Mouse (Mus musculus) left cerebral cortex, adult 11 months (tissue): Measurements from ENCODE around the gene Zfp78.
"Not testable (repeated sequence)": the region's sequence is repeated elsewhere in the genome, so short reads cannot be mapped to it uniquely, and the experiment has no call there.

ENCODE experiments used
- DNase-seq: peaks from one replicate; pipeline ENCODE4 v3.0.0; 2022; ENCODE audit warnings: low spot score

The Zfp78 gene

GRCm38 (mm10) chr7:6363047-6363488 is at the start of gene Zfp78:
TSS of gene Zfp78 (plus strand) at chr7:6363280.
- no peak for DNase-seq

GRCm38 (mm10) chr7:6330458-6331232 is 32.4 kb upstream of the Zfp78 start:
- peak; percentile 24 for DNase-seq

GRCm38 (mm10) chr7:6331233-6331956 is 31.7 kb upstream of the Zfp78 start, which contains the start of gene Zfp583:
TSS of gene Zfp583 (minus strand) at chr7:6331285.
- DNase-seq, result peak; percentile 72

GRCm38 (mm10) chr7:6339865-6340264 is 23.2 kb upstream of the Zfp78 start:
- DNase-seq, result no peak

GRCm38 (mm10) chr7:6343501-6344071 is 19.5 kb upstream of the Zfp78 start, which contains the start of gene Gm3854:
TSS of gene Gm3854 (plus strand) at chr7:6343759.
- peak; percentile 74 for DNase-seq

- no peak for DNase-seq
These were observed 19.0 kb upstream of the Zfp78 start for GRCm38 (mm10) chr7:6344124-6344523.

GRCm38 (mm10) chr7:6358121-6358520 is 5.0 kb upstream of the Zfp78 start:
- DNase-seq, result no peak

GRCm38 (mm10) chr7:6358937-6359590 is 4.0 kb upstream of the Zfp78 start:
- no peak for DNase-seq

- DNase-seq, result no peak
These were observed 2.5 kb upstream of the Zfp78 start for GRCm38 (mm10) chr7:6360477-6361060.

- no peak for DNase-seq
These were observed 1.3 kb upstream of the Zfp78 start for GRCm38 (mm10) chr7:6361756-6362155.

- DNase-seq, result peak; percentile 98
These were observed 623 bp upstream of the Zfp78 start for GRCm38 (mm10) chr7:6362268-6363046.

GRCm38 (mm10) chr7:6364761-6365160 is 1.7 kb downstream of the Zfp78 start:
- no peak for DNase-seq

- no peak for DNase-seq
These were observed 4.1 kb downstream of the Zfp78 start for GRCm38 (mm10) chr7:6367185-6367584.

- DNase-seq, result not testable (repeated sequence)
These were observed 5.1 kb downstream of the Zfp78 start for GRCm38 (mm10) chr7:6368146-6368545.

- DNase-seq, result no peak
These were observed 6.4 kb downstream of the Zfp78 start for GRCm38 (mm10) chr7:6369460-6369859.

GRCm38 (mm10) chr7:6372993-6373392 is 9.9 kb downstream of the Zfp78 start:
- DNase-seq, result no peak

GRCm38 (mm10) chr7:6378441-6378840 is 15.4 kb downstream of the Zfp78 start:
- DNase-seq, result peak; percentile 63

GRCm38 (mm10) chr7:6381431-6381830 is 18.4 kb downstream of the Zfp78 start:
- DNase-seq, result no peak

GRCm38 (mm10) chr7:6383044-6383455 is 20.0 kb downstream of the Zfp78 start, which contains the start of gene Zfp28:
TSS of gene Zfp28 (plus strand) at chr7:6383295.
- DNase-seq, result peak; percentile 85

- no peak for DNase-seq
These were observed 20.9 kb downstream of the Zfp78 start for GRCm38 (mm10) chr7:6384011-6384410.

- DNase-seq, result no peak
These were observed 23.9 kb downstream of the Zfp78 start for GRCm38 (mm10) chr7:6386995-6387394.
